Mouse (Mus musculus) heart, postnatal 0 days (tissue): Measurements from ENCODE around the gene Mtfp1. TPM values are rescaled to one million over a fixed set of nuclear protein-coding genes. Genes with fewer than 3 reads are reported as not detected.

ENCODE experiments used
- ATAC-seq: fragments of 200-750 bp; cut with Nextera tagmentation; 2 replicates; pipeline ENCODE4 v1.8.0; 2017; ENCODE audit warnings: low read depth, moderate number of reproducible peaks, moderate library complexity; ENCODE audit not compliant: insufficient read depth
- DNase-seq: peaks from one replicate; pipeline ENCODE4 v3.0.0-alpha.2; 2016; ENCODE audit warnings: low spot score
- H3K27ac ChIP-seq: fragments of 300-500 bp; sonication (generic); 2 replicates; pipeline ENCODE4 v1.5.1; 2014; ENCODE audit warnings: low read depth, mild to moderate bottlenecking
- H3K27me3 ChIP-seq: fragments of 300-500 bp; sonication (generic); 2 replicates; pipeline ENCODE4 v1.6.1; 2014; ENCODE audit warnings: low read length, mixed read lengths; ENCODE audit not compliant: control insufficient read depth, insufficient read depth
- H3K36me3 ChIP-seq: fragments of 300-500 bp; sonication (generic); replicated peaks from 2 replicates; pipeline ENCODE4 v1.6.1; 2014; ENCODE audit warnings: low read length, mixed read lengths; ENCODE audit not compliant: control insufficient read depth, insufficient read depth
- H3K4me1 ChIP-seq: fragments of 300-500 bp; sonication (generic); 2 replicates; pipeline ENCODE4 v1.6.1; 2014; ENCODE audit warnings: antibody characterized with exemption; ENCODE audit not compliant: control insufficient read depth, insufficient read depth
- H3K4me2 ChIP-seq: fragments of 300-500 bp; sonication (generic); 2 replicates; pipeline ENCODE4 v1.6.1; 2014; ENCODE audit warnings: low read depth, mild to moderate bottlenecking, low read length, moderate library complexity
- H3K4me3 ChIP-seq: fragments of 300-500 bp; sonication (generic); 2 replicates; pipeline ENCODE4 v1.5.1; 2014; ENCODE audit warnings: low read depth, low read length
- H3K9ac ChIP-seq: fragments of 300-500 bp; sonication (generic); replicated peaks from 2 replicates; pipeline ENCODE4 v1.6.1; 2014; ENCODE audit warnings: low read depth, low read length, mixed read lengths
- H3K9me3 ChIP-seq: fragments of 300-500 bp; sonication (generic); replicated peaks from 2 replicates; pipeline ENCODE4 v1.6.1; 2016; ENCODE audit warnings: low read length; ENCODE audit not compliant: control insufficient read depth
- CTCF ChIP-seq: IDR thresholded peaks from 2 replicates; pipeline ENCODE4 v1.5.1; 2016; ENCODE audit warnings: antibody characterized with exemption, control low read depth, low read depth
- EP300 ChIP-seq: IDR thresholded peaks from 2 replicates; pipeline ENCODE4 v1.6.1; 2016; ENCODE audit warnings: antibody characterized with exemption, low read depth
- WGBS: fragments of 180-500 bp; shearing (Covaris S2); extraction: QIAGEN DNeasy Blood & Tissue Kit; methylation state at CpG from one replicate; pipeline ENCODE4 v1.1.7; 2014; 5-methylcytosine and 5-hydroxymethylcytosine counted together
- microRNA-seq: library from miRNA; unstranded; fragments of <30 nt; microRNA quantifications from one replicate; pipeline ENCODE4, GENCODE M21; 2016
- polyA plus RNA-seq: library from polyadenylated mRNA; unstranded; fragments of >200 nt; fragmentation: Nextera tagmentation; extraction: Ambion mirVana; gene quantifications from 2 replicates; pipeline ENCODE4 v1.2.1, GENCODE M21; 2015
- total RNA-seq: library from RNA; depleted of rRNA; stranded (reverse); fragments of >200 nt; gene quantifications from 2 replicates; pipeline ENCODE4 v1.2.3, GENCODE M21; 2014; ENCODE audit warnings: low replicate concordance; rRNA removed

Gene Mtfp1
- total and polyA plus RNA-seq, 2 experiments from 2014 or later: 57.8 to 64.0 TPM

GRCm38 (mm10) chr11:4053586-4053985, 41.7 kb downstream of the Mtfp1 start:
- H3K27me3 ChIP-seq: no peaks in the 10 kb centered on the region
- 20% methylated on average over 5 of the region's 5 CpGs for WGBS
- no peaks in the 10 kb centered on the region; the same call in 1 of the 2 replicates for H3K9me3 ChIP-seq
- TF ChIP-seq EP300: no peak
- TF ChIP-seq CTCF: peak; percentile 83
- no peak for ATAC-seq
- H3K9ac ChIP-seq: no peak overlapping the region
- H3K4me2 ChIP-seq: no peak overlapping the region
- no peak overlapping the region for H3K27ac ChIP-seq
- peak; percentile 55 for DNase-seq
- no peak overlapping the region for H3K4me3 ChIP-seq
- H3K36me3 ChIP-seq: no peaks in the 10 kb centered on the region
- H3K4me1 ChIP-seq: no peaks in the 10 kb centered on the region

- no peaks in the 10 kb centered on the region for H3K4me1 ChIP-seq
- ATAC-seq (no peak), DNase-seq (no peak)
- no peaks in the 10 kb centered on the region for H3K27me3 ChIP-seq
- 81% methylated on average over 6 of the region's 6 CpGs for WGBS
- TF ChIP-seq EP300 (no peak), CTCF (no peak)
- no peaks in the 10 kb centered on the region; the same call in 1 of the 2 replicates for H3K9me3 ChIP-seq
- no peak overlapping the region for H3K4me2 ChIP-seq
- no peak overlapping the region for H3K4me3 ChIP-seq
- H3K36me3 ChIP-seq: no peaks in the 10 kb centered on the region
- no peak overlapping the region for H3K9ac ChIP-seq
- H3K27ac ChIP-seq: no peak overlapping the region
These were observed 46.8 kb downstream of the Mtfp1 start for GRCm38 (mm10) chr11:4048438-4048837.

GRCm38 (mm10) chr11:4047766-4048165, 47.5 kb downstream of the Mtfp1 start:
- no peaks in the 10 kb centered on the region for H3K27me3 ChIP-seq
- no peaks in the 10 kb centered on the region; the same call in 1 of the 2 replicates for H3K9me3 ChIP-seq
- H3K4me1 ChIP-seq: no peaks in the 10 kb centered on the region
- H3K4me3 ChIP-seq: no peak overlapping the region
- no peak overlapping the region for H3K9ac ChIP-seq
- no peaks in the 10 kb centered on the region for H3K36me3 ChIP-seq
- H3K4me2 ChIP-seq: no peak overlapping the region
- ATAC-seq (no peak), DNase-seq (no peak)
- TF ChIP-seq EP300 (no peak), CTCF (no peak)
- H3K27ac ChIP-seq: no peak overlapping the region
- WGBS: 81% methylated on average over 2 of the region's 2 CpGs

- ATAC-seq (peak; percentile 27; the same call in 1 of the 2 replicates), DNase-seq (no peak)
- Histone ChIP-seq H3K4me1 (no peaks in the 10 kb centered on the region), H3K36me3 (no peaks in the 10 kb centered on the region), H3K27ac (no peak overlapping the region), H3K4me2 (no peak overlapping the region), H3K27me3 (no peaks in the 10 kb centered on the region), H3K9me3 (no peaks in the 10 kb centered on the region; the same call in 1 of the 2 replicates), H3K9ac (no peak overlapping the region), H3K4me3 (no peak overlapping the region)
- TF ChIP-seq EP300 (no peak), CTCF (no peak)
- whole genome bisulfite sequencing: 61% methylated on average over 5 of the region's 5 CpGs
These were observed 48.7 kb downstream of the Mtfp1 start for GRCm38 (mm10) chr11:4046526-4046925.

GRCm38 (mm10) chr11:4043081-4043480, 52.2 kb downstream of the Mtfp1 start:
- Histone ChIP-seq H3K4me1 (no peaks in the 10 kb centered on the region), H3K4me2 (no peak overlapping the region), H3K9me3 (no peaks in the 10 kb centered on the region), H3K27ac (no peak overlapping the region), H3K27me3 (no peaks in the 10 kb centered on the region), H3K9ac (no peak overlapping the region), H3K36me3 (no peaks in the 10 kb centered on the region), H3K4me3 (no peak overlapping the region)
- no peak for TF ChIP-seq CTCF
- no peak for TF ChIP-seq EP300
- 82% methylated on average over 7 of the region's 7 CpGs for WGBS
- ATAC-seq: no peak
- no peak for DNase-seq

Small RNA genes lying within 50 kb of the gene (microRNA-seq; reads per million reads assigned to microRNA genes)
- gene Mir3060: 3.0 reads per million, percentile 15 among the genes with 10 or more reads in this experiment

Other genes starting within 250 kb of the Mtfp1 start
- 6.3 and 8.9 TPM in 2 replicates for gene Osbp2, start 231.5 kb downstream of the Mtfp1 start, total RNA-seq
- gene Osbp2, start 231.5 kb downstream of the Mtfp1 start, polyA plus RNA-seq: 2.9 TPM in 2 replicates
- gene 4921536K21Rik, start 200.3 kb downstream of the Mtfp1 start, total RNA-seq: not detected in 2 replicates
- 0.11 and 0.12 TPM in 2 replicates for gene 4921536K21Rik, start 200.3 kb downstream of the Mtfp1 start, polyA plus RNA-seq
- gene Dusp18, start 200.2 kb downstream of the Mtfp1 start, total RNA-seq: 10.4 and 14.8 TPM in 2 replicates
- gene Dusp18, start 200.2 kb downstream of the Mtfp1 start, polyA plus RNA-seq: 9.8 and 16.5 TPM in 2 replicates
- gene Slc35e4, start 180.8 kb downstream of the Mtfp1 start, total RNA-seq: 9.8 and 11.2 TPM in 2 replicates
- gene Slc35e4, start 180.8 kb downstream of the Mtfp1 start, polyA plus RNA-seq: 3.0 and 3.2 TPM in 2 replicates
- gene Tcn2, start 163.3 kb downstream of the Mtfp1 start, total RNA-seq: 110 and 113 TPM in 2 replicates
- gene Tcn2, start 163.3 kb downstream of the Mtfp1 start, polyA plus RNA-seq: 67.2 and 67.4 TPM in 2 replicates
- 24.9 and 39.7 TPM in 2 replicates for gene Pes1, start 131.5 kb downstream of the Mtfp1 start, total RNA-seq
- gene Pes1, start 131.5 kb downstream of the Mtfp1 start, polyA plus RNA-seq: 28.8 and 29.8 TPM in 2 replicates
- gene 4930556J24Rik, start 118.7 kb downstream of the Mtfp1 start, total RNA-seq: not detected in 2 replicates
- gene 4930556J24Rik, start 118.7 kb downstream of the Mtfp1 start, polyA plus RNA-seq: not detected in 2 replicates
- gene Gal3st1, start 111.8 kb downstream of the Mtfp1 start, total RNA-seq: 0.81 TPM in 1 of 2 replicates, not detected in the other
- 0.14 and 0.37 TPM in 2 replicates for gene Gal3st1, start 111.8 kb downstream of the Mtfp1 start, polyA plus RNA-seq
- not detected in 2 replicates for gene Sec14l4, start 64.0 kb downstream of the Mtfp1 start, total RNA-seq
- 0.14 TPM in 1 of 2 replicates, not detected in the other for gene Sec14l4, start 64.0 kb downstream of the Mtfp1 start, polyA plus RNA-seq
- not detected in 2 replicates for gene Sec14l3, start 30.6 kb downstream of the Mtfp1 start, total RNA-seq
- 0.20 and 4.0 TPM in 2 replicates for gene Sec14l3, start 30.6 kb downstream of the Mtfp1 start, polyA plus RNA-seq
- gene Sec14l2, start 28.0 kb upstream of the Mtfp1 start, total RNA-seq: 0.27 and 1.8 TPM in 2 replicates
- gene Sec14l2, start 28.0 kb upstream of the Mtfp1 start, polyA plus RNA-seq: 0.41 and 0.49 TPM in 2 replicates
- gene Rnf215, start 39.8 kb upstream of the Mtfp1 start, total RNA-seq: 21.3 and 36.1 TPM in 2 replicates
- gene Rnf215, start 39.8 kb upstream of the Mtfp1 start, polyA plus RNA-seq: 17.4 and 17.6 TPM in 2 replicates
- 4.5 and 6.5 TPM in 2 replicates for gene Ccdc157, start 64.8 kb upstream of the Mtfp1 start, total RNA-seq
- gene Ccdc157, start 64.8 kb upstream of the Mtfp1 start, polyA plus RNA-seq: 2.7 and 2.8 TPM in 2 replicates
- 14.0 and 20.6 TPM in 2 replicates for gene Sf3a1, start 64.9 kb upstream of the Mtfp1 start, total RNA-seq
- gene Sf3a1, start 64.9 kb upstream of the Mtfp1 start, polyA plus RNA-seq: 16.4 and 16.7 TPM in 2 replicates
- gene Tbc1d10a, start 91.3 kb upstream of the Mtfp1 start, total RNA-seq: 17.5 and 31.3 TPM in 2 replicates
- 10.9 and 11.4 TPM in 2 replicates for gene Tbc1d10a, start 91.3 kb upstream of the Mtfp1 start, polyA plus RNA-seq
- gene Castor1, start 122.8 kb upstream of the Mtfp1 start, total RNA-seq: 25.1 and 32.6 TPM in 2 replicates
- gene Castor1, start 122.8 kb upstream of the Mtfp1 start, polyA plus RNA-seq: 8.1 and 8.4 TPM in 2 replicates
- gene Osm, start 141.0 kb upstream of the Mtfp1 start, total RNA-seq: 0.84 TPM in 1 of 2 replicates, not detected in the other
- 0.10 TPM in 1 of 2 replicates, not detected in the other for gene Osm, start 141.0 kb upstream of the Mtfp1 start, polyA plus RNA-seq
- gene Lif, start 162.1 kb upstream of the Mtfp1 start, total RNA-seq: 0.54 and 0.73 TPM in 2 replicates
- 0.32 and 0.71 TPM in 2 replicates for gene Lif, start 162.1 kb upstream of the Mtfp1 start, polyA plus RNA-seq